Mouse (Mus musculus) limb, embryonic 14.5 days (tissue): ENCODE results near the gene Myh9. TPM values are rescaled to one million over a fixed set of nuclear protein-coding genes. Genes with fewer than 3 reads are reported as not detected.

Experiments
- ATAC-seq: fragments of 200-750 bp; cut with Nextera tagmentation; 2 replicates; pipeline ENCODE4 v1.8.0; 2017; ENCODE audit warnings: low read depth, moderate number of reproducible peaks, moderate TSS enrichment; ENCODE audit not compliant: low FRiP score
- DNase-seq: peaks from one replicate; pipeline ENCODE4 v3.0.0-alpha.2; 2015; ENCODE audit warnings: low spot score
- H3K27ac ChIP-seq: fragments of 300-500 bp; sonication (generic); replicated peaks from 2 replicates; pipeline ENCODE4 v1.5.1; 2014; ENCODE audit warnings: low read depth, mild to moderate bottlenecking, low read length, moderate library complexity, mixed read lengths
- H3K27me3 ChIP-seq: fragments of 300-500 bp; sonication (generic); 2 replicates; pipeline ENCODE4 v1.6.1; 2014; ENCODE audit warnings: low read length, mixed read lengths; ENCODE audit not compliant: control insufficient read depth, insufficient read depth
- H3K36me3 ChIP-seq: fragments of 300-500 bp; sonication (generic); 2 replicates; pipeline ENCODE4 v1.6.1; 2014; ENCODE audit warnings: mild to moderate bottlenecking, low read length, moderate library complexity, mixed read lengths; ENCODE audit not compliant: control insufficient read depth, insufficient read depth
- H3K4me1 ChIP-seq: fragments of 300-500 bp; sonication (generic); 2 replicates; pipeline ENCODE4 v1.6.1; 2014; ENCODE audit warnings: antibody characterized with exemption, low read length, mixed read lengths; ENCODE audit not compliant: control insufficient read depth, insufficient read depth
- H3K4me2 ChIP-seq: fragments of 300-500 bp; sonication (generic); replicated peaks from 2 replicates; pipeline ENCODE4 v1.6.1; 2014; ENCODE audit warnings: low read depth, mild to moderate bottlenecking, low read length, moderate library complexity; ENCODE audit not compliant: severe bottlenecking
- H3K4me3 ChIP-seq: fragments of 300-500 bp; sonication (generic); replicated peaks from 2 replicates; pipeline ENCODE4 v1.5.1; 2014; ENCODE audit warnings: low read length
- H3K9ac ChIP-seq: fragments of 300-500 bp; sonication (generic); 2 replicates; pipeline ENCODE4 v1.6.1; 2014; ENCODE audit warnings: mild to moderate bottlenecking, low read depth, low read length, moderate library complexity; ENCODE audit not compliant: severe bottlenecking
- H3K9me3 ChIP-seq: fragments of 300-500 bp; sonication (generic); 2 replicates; pipeline ENCODE4 v1.6.1; 2016; ENCODE audit warnings: low read length; ENCODE audit not compliant: control insufficient read depth
- POLR2A ChIP-seq: fragments of 200-500 bp; IDR thresholded peaks from 2 replicates; pipeline ENCODE4 v1.8.0; 2012; ENCODE audit warnings: inconsistent platforms, mild to moderate bottlenecking, moderate library complexity, borderline replicate concordance; ENCODE audit not compliant: insufficient read depth, insufficient read length; ENCODE audit errors: extremely low read depth
- WGBS: fragments of 180-500 bp; shearing (Covaris S2); extraction: QIAGEN DNeasy Blood & Tissue Kit; methylation state at CpG from one replicate; pipeline ENCODE4 v1.1.7; 2014; 5-methylcytosine and 5-hydroxymethylcytosine counted together
- polyA plus RNA-seq, 2 experiments: library from polyadenylated mRNA; depleted of rRNA in 1 of 2; stranded (reverse) in 1 of 2; unstranded in 1 of 2; fragments of >200 nt; fragmentation: Nextera tagmentation in 1 of 2; extraction: Ambion mirVana in 1 of 2; gene quantifications; 2 replicates each; pipeline versions ENCODE4 v1.2.1 to v1.2.3; 2012 to 2014

Gene Myh9
- polyA plus RNA-seq, 2 experiments = 46.7 to 53.2 TPM

GRCm38 (mm10) chr15:77828910-77829309 lies 13.1 kb downstream of the Myh9 start:
- 90% methylated on average over 6 of the region's 6 CpGs for WGBS

GRCm38 (mm10) chr15:77828242-77828641 lies 13.7 kb downstream of the Myh9 start:
- Histone ChIP-seq H3K36me3 (no peaks in the 10 kb centered on the region), H3K4me1 (peaks cover 18% of the 10 kb centered on the region), H3K27ac (no peak overlapping the region; the same call in 1 of the 2 replicates), H3K4me2 (no peak overlapping the region), H3K9ac (no peak overlapping the region), H3K9me3 (no peaks in the 10 kb centered on the region), H3K4me3 (no peak overlapping the region), H3K27me3 (no peaks in the 10 kb centered on the region)
- ATAC-seq = no peak
- TF ChIP-seq POLR2A = no peak
- DNase-seq = no peak
- WGBS = 86% methylated on average over 12 of the region's 12 CpGs

More at GRCm38 (mm10) chr15:77828910-77829309, 13.1 kb downstream of the Myh9 start:
- TF ChIP-seq POLR2A = no peak
- H3K27me3 ChIP-seq = no peaks in the 10 kb centered on the region
- no peak overlapping the region for H3K4me3 ChIP-seq
- no peak overlapping the region for H3K9ac ChIP-seq
- DNase-seq (no peak), ATAC-seq (no peak)
- no peak overlapping the region for H3K27ac ChIP-seq
- no peaks in the 10 kb centered on the region for H3K9me3 ChIP-seq
- H3K36me3 ChIP-seq = no peaks in the 10 kb centered on the region
- no peak overlapping the region for H3K4me2 ChIP-seq
- H3K4me1 ChIP-seq = peaks cover 16% of the 10 kb centered on the region

- Histone ChIP-seq H3K27ac (peak overlapping the region; percentile 58), H3K27me3 (no peaks in the 10 kb centered on the region), H3K9me3 (no peaks in the 10 kb centered on the region), H3K4me3 (no peak overlapping the region), H3K4me2 (no peak overlapping the region), H3K36me3 (no peaks in the 10 kb centered on the region), H3K4me1 (peaks cover 21% of the 10 kb centered on the region), H3K9ac (peak overlapping the region; percentile 7; the same call in 1 of the 2 replicates)
- WGBS = 27% methylated on average over 6 of the region's 6 CpGs
- DNase-seq (no peak), ATAC-seq (no peak)
- no peak for TF ChIP-seq POLR2A
These were observed 14.2 kb downstream of the Myh9 start for GRCm38 (mm10) chr15:77827794-77828193.

DNA sequence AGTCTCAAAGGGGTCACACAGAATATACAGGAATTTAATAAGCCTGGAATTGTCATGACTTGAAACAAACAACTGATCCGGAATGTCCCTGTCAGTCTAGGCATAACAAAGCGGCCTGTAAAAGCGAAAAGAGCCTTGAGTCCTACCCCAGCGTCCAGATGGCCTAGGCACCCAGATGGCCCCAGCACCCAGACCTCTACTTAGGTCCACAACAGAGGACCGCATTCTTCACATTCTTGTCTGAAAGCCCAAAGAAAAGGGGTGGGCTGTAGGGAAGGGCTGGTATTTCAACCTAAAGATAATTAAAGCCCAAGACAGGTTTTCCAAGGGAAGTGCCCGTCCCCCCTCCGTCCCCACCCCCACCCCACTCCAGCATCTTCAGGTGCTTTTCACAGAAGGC lies 14.6 kb downstream of the Myh9 start:
- H3K4me2 ChIP-seq = no peak overlapping the region
- no peaks in the 10 kb centered on the region for H3K9me3 ChIP-seq
- no peak for TF ChIP-seq POLR2A
- ATAC-seq (no peak; the same call in 1 of the 2 replicates), DNase-seq (no peak)
- H3K27ac ChIP-seq = peak overlapping the region; percentile 58
- no peaks in the 10 kb centered on the region for H3K36me3 ChIP-seq
- H3K4me3 ChIP-seq = no peak overlapping the region
- no peaks in the 10 kb centered on the region for H3K27me3 ChIP-seq
- 25% methylated on average over 7 of the region's 7 CpGs for WGBS
- H3K4me1 ChIP-seq = peaks cover 24% of the 10 kb centered on the region
- peak overlapping the region; percentile 7; the same call in 1 of the 2 replicates for H3K9ac ChIP-seq

DNA sequence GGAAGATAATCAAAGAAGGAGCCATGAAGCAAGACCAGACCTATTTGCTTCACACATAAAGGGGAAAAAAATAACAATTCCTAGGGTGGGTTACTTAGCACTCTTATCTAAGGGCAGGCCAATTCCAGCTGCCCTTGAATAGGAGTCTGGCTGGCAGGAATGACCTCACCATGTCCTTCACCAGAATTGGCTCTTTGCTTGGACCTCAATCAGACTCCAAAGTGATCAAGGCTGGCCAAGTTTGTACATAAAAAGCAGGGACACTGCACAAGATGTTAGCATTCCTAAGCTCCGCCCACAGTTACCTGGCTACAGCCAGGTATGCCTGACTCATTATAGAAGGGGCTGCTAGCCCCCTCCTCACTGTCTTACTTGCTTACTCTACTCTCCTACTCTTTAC lies 16.6 kb downstream of the Myh9 start:
- Histone ChIP-seq H3K9ac (no peak overlapping the region), H3K36me3 (no peaks in the 10 kb centered on the region), H3K4me3 (no peak overlapping the region), H3K27ac (no peak overlapping the region), H3K9me3 (no peaks in the 10 kb centered on the region), H3K27me3 (no peaks in the 10 kb centered on the region), H3K4me1 (peaks cover 42% of the 10 kb centered on the region), H3K4me2 (no peak overlapping the region)
- WGBS = 92% methylated on average over 1 of the region's 1 CpGs
- ATAC-seq (no peak), DNase-seq (no peak)
- no peak for TF ChIP-seq POLR2A

GRCm38 (mm10) chr15:77824321-77824720 lies 17.7 kb downstream of the Myh9 start:
- no peak overlapping the region for H3K27ac ChIP-seq
- peaks cover 49% of the 10 kb centered on the region for H3K4me1 ChIP-seq
- TF ChIP-seq POLR2A = no peak
- DNase-seq (no peak), ATAC-seq (no peak)
- no peaks in the 10 kb centered on the region for H3K36me3 ChIP-seq
- no peaks in the 10 kb centered on the region for H3K27me3 ChIP-seq
- no peak overlapping the region for H3K9ac ChIP-seq
- H3K4me2 ChIP-seq = no peak overlapping the region
- H3K4me3 ChIP-seq = no peak overlapping the region
- no peaks in the 10 kb centered on the region for H3K9me3 ChIP-seq
- 93% methylated on average over 1 of the region's 1 CpGs for WGBS
